Mouse (Mus musculus) megakaryocyte-erythroid progenitor cell, adult 5 weeks (primary cell): Measurements from ENCODE around the gene Tbc1d30. TPM values are rescaled to one million over a fixed set of nuclear protein-coding genes. Genes with fewer than 3 reads are reported as not detected.

Experiments used
- polyA plus RNA-seq: library from polyadenylated mRNA; stranded (reverse); fragments of >175 nt; gene quantifications from 2 replicates; pipeline ENCODE4 v1.2.3, GENCODE M21; 2012

The Tbc1d30 gene
- polyA plus RNA-seq: 0.46 and 0.99 TPM in 2 replicates

GRCm38 (mm10) chr10:121351066-121351581 is at the start of gene Tbc1d30:
TSS of gene Tbc1d30 (minus strand) at chr10:121351278.

GRCm38 (mm10) chr10:121364801-121365564 is 13.9 kb upstream of the Tbc1d30 start, which contains the start of gene Gns:
TSS of gene Gns (plus strand) at chr10:121365090.

Other genes starting within 250 kb of the Tbc1d30 start
- gene Gns, start 13.8 kb upstream of the Tbc1d30 start, polyA plus RNA-seq: 19.7 and 20.4 TPM in 2 replicates
- 7.6 and 9.1 TPM in 2 replicates for gene Rassf3, start 125.1 kb upstream of the Tbc1d30 start, polyA plus RNA-seq
- gene Tbk1, start 235.5 kb upstream of the Tbc1d30 start, polyA plus RNA-seq: 5.0 and 5.1 TPM in 2 replicates